Mouse (Mus musculus): ENCODE data around the gene Slc5a4a. TPM values are rescaled to one million over a fixed set of nuclear protein-coding genes. Genes with fewer than 3 reads are reported as not detected.
A peak's percentile ranks its signal among the peaks of the same experiment; 100 is the strongest.

Slc5a4a gene
- total and polyA plus RNA-seq, 3 experiments, result not detected

- Histone ChIP-seq H3K27ac (ENCODE audit: control insufficient read depth, low read depth, low read length) (no peak overlapping the region), H3K4me3 (ENCODE audit: control insufficient read depth in 1 of 2, insufficient read depth in 1 of 2, low read depth in 2 of 2, low read length in 2 of 2) (no peak overlapping the region), H3K27me3 (ENCODE audit: control insufficient read depth in 1 of 2, insufficient read depth in 2 of 2, low read length in 2 of 2) (no peaks in the 10 kb centered on the region), H3K9me3 (replicated peaks; ENCODE audit: insufficient read depth, low read length) (no peaks in the 10 kb centered on the region), H3K36me3 (ENCODE audit: control insufficient read depth in 1 of 2, insufficient read depth in 2 of 2, low read length in 2 of 2) (no peaks in the 10 kb centered on the region), H3K79me2 (ENCODE audit: control insufficient read depth, insufficient read depth, low read length, poor library complexity) (no peaks in the 10 kb centered on the region), H3K9ac (ENCODE audit: control insufficient read depth, low read depth, low read length, poor library complexity, severe bottlenecking) (no peak overlapping the region), H3K4me1 (ENCODE audit: control insufficient read depth in 1 of 2, insufficient read depth in 2 of 2, low read length in 2 of 2) (0 out of 4 replicates have a peak, but pooled peaks cover 0 to 2% of the 10 kb centered on the region in 2 experiments)
- DNase-seq (ENCODE audit: low read depth, low spot score), result no peak
- TF ChIP-seq NELFE (IDR thresholded peaks at IDR 0.05; ENCODE audit: low read depth, low read length), result no peak
- TF ChIP-seq HCFC1 (IDR thresholded peaks at IDR 0.05; ENCODE audit: low read depth, low read length), result no peak
- no peak for TF ChIP-seq ZC3H11A (IDR thresholded peaks at IDR 0.05; ENCODE audit: low read depth, low read length)
Measured at GRCm38 (mm10) chr10:76121495-76121894, 25.8 kb upstream of the Slc5a4a start.

DNA sequence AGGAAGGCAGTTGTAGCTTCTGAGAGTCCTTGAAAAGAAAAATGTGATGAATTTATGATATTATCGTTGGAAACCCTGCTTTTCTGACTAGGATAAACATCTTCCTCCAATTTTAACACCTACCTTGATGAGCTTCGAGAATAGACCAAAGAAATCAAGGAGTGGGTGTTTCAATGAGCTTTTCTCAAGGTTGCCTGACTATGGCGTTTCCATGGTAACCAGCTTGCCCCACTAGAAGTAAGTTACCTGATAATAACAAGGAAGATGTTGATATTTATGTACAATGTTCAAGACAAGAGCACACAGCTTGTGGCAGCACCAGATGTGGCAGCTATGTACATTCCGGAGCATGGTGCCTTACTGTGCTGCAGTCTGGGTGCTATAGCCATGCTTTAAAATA lies 14.7 kb upstream of the Slc5a4a start:
- no peak overlapping the region for H3K4me3 ChIP-seq (ENCODE audit: control insufficient read depth in 1 of 2, insufficient read depth in 1 of 2, low read depth in 2 of 2, low read length in 2 of 2)
- no peak overlapping the region for H3K27ac ChIP-seq (ENCODE audit: control insufficient read depth, low read depth, low read length)
- no peak overlapping the region for H3K9ac ChIP-seq (ENCODE audit: control insufficient read depth, low read depth, low read length, poor library complexity, severe bottlenecking)
- no peaks in the 10 kb centered on the region for H3K36me3 ChIP-seq (ENCODE audit: control insufficient read depth in 1 of 2, insufficient read depth in 2 of 2, low read length in 2 of 2)
- H3K79me2 ChIP-seq (ENCODE audit: control insufficient read depth, insufficient read depth, low read length, poor library complexity), result no peaks in the 10 kb centered on the region
- no peaks in the 10 kb centered on the region for H3K9me3 ChIP-seq (replicated peaks; ENCODE audit: insufficient read depth, low read length)
- DNase-seq (ENCODE audit: low read depth, low spot score), result no peak
- no peaks in the 10 kb centered on the region for H3K4me1 ChIP-seq (ENCODE audit: control insufficient read depth in 1 of 2, insufficient read depth in 2 of 2, low read length in 2 of 2)
- no peak for TF ChIP-seq CHD1 (IDR thresholded peaks at IDR 0.05; ENCODE audit: low read depth, low read length)
- no peak for TF ChIP-seq USF2 (IDR thresholded peaks at IDR 0.05; ENCODE audit: borderline replicate concordance in 1 of 2, insufficient read depth in 1 of 2, low read depth in 1 of 2, low read length in 2 of 2)
- peaks cover 3 to 11% of the 10 kb centered on the region in 2 experiments; a peak in 3 of 4 replicates for H3K27me3 ChIP-seq (ENCODE audit: control insufficient read depth in 1 of 2, insufficient read depth in 2 of 2, low read length in 2 of 2)

- DNase-seq (ENCODE audit: low read depth, low spot score), result peak; percentile 14
- no peak overlapping the region for H3K9ac ChIP-seq (ENCODE audit: control insufficient read depth, low read depth, low read length, poor library complexity, severe bottlenecking)
- no peaks in the 10 kb centered on the region for H3K36me3 ChIP-seq (ENCODE audit: control insufficient read depth in 1 of 2, insufficient read depth in 2 of 2, low read length in 2 of 2)
- peaks cover 2 to 11% of the 10 kb centered on the region in 2 experiments; a peak in 3 of 4 replicates for H3K27me3 ChIP-seq (ENCODE audit: control insufficient read depth in 1 of 2, insufficient read depth in 2 of 2, low read length in 2 of 2)
- no peaks in the 10 kb centered on the region for H3K4me1 ChIP-seq (ENCODE audit: control insufficient read depth in 1 of 2, insufficient read depth in 2 of 2, low read length in 2 of 2)
- no peak overlapping the region for H3K27ac ChIP-seq (ENCODE audit: control insufficient read depth, low read depth, low read length)
- no peak overlapping the region for H3K4me3 ChIP-seq (ENCODE audit: control insufficient read depth in 1 of 2, insufficient read depth in 1 of 2, low read depth in 2 of 2, low read length in 2 of 2)
- H3K9me3 ChIP-seq (replicated peaks; ENCODE audit: insufficient read depth, low read length), result no peaks in the 10 kb centered on the region
- TF ChIP-seq SMC3 (IDR thresholded peaks at IDR 0.05; ENCODE audit: low read depth, low read length), result peak; percentile 37; the same call in 1 of the 2 replicates
- no peak for TF ChIP-seq HCFC1 (IDR thresholded peaks at IDR 0.05; ENCODE audit: low read depth, low read length)
- TF ChIP-seq CTCF (IDR thresholded peaks at IDR 0.05 in 2 of 3, conservative IDR thresholded peaks at IDR 0.05 in 1 of 3; ENCODE audit: control insufficient read depth in 1 of 3, insufficient read depth in 1 of 3, low read depth in 2 of 3, low read length in 3 of 3, poor library complexity in 1 of 3, severe bottlenecking in 1 of 3), result peak in 1 of 3 experiments; percentile 44; a peak in 2 of 6 replicates
- no peak for TF ChIP-seq MXI1 (IDR thresholded peaks at IDR 0.05; ENCODE audit: low read depth, low read length)
- peak; percentile 31; the same call in 1 of the 2 replicates for TF ChIP-seq RAD21 (IDR thresholded peaks at IDR 0.05; ENCODE audit: low read depth, low read length)
- H3K79me2 ChIP-seq (ENCODE audit: control insufficient read depth, insufficient read depth, low read length, poor library complexity), result no peaks in the 10 kb centered on the region
Measured at GRCm38 (mm10) chr10:76136318-76136717, 10.9 kb upstream of the Slc5a4a start.
